Mouse (Mus musculus): ENCODE measurements around the gene Hpse2.

DNA sequence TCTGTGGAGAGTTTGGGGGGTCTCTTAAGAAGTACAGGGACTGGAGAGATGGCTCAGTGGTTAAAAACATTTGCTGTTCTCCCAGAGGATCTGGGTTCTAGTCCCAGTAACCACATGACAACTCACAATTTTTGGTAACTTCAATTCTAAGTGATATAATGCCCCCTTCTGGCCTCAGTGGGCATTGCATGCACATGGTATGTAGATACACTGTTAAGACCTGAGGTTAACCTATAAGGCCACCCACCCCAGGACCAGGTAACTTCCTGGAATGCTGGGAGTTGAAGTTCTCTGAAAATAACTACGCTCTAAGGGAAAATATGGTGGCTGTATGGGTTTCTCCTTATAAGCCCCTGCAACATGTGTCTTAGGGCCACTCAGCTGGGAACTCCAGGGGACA lies 611.3 kb downstream of the Hpse2 start:
- TF ChIP-seq CTCF (IDR thresholded peaks at IDR 0.05; ENCODE audit: borderline replicate concordance, control insufficient read depth, extremely low read depth, insufficient read depth, low read length, poor library complexity) (no peak), POLR2A (IDR thresholded peaks at IDR 0.05; ENCODE audit: control insufficient read depth, extremely low read depth, insufficient read depth, low read length, poor library complexity) (no peak)

Data from thymus, adult 2 months (tissue).